Mouse (Mus musculus): ENCODE results near the gene Gnptab. TPM values are rescaled to one million over a fixed set of nuclear protein-coding genes. Genes with fewer than 3 reads are reported as not detected.
"Not testable (repeated sequence)": the region's sequence is repeated elsewhere in the genome, so short reads cannot be mapped to it uniquely, and the experiment has no call there.

Gnptab gene
- polyA plus RNA-seq, 1 experiment from 2014 or later = 4.0 TPM

DNA sequence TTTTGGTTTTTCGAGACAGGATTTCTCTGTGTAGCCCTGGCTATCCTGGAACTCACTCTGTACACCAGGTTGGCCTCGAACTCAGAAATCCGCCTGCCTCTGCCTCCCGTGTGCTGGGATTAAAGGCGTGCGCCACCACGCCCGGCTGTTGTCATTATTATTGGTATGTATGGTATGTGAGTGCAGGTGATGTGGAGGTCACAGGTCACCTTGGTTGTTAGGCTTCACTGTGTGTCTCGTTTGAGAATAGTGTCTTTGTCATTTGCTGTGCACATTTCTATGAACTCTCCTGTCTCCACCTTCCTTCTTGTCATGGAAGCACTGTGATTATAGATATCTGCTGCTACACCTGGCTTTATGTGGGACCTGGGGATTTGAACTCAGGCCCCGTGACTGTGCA is 103.9 kb downstream of the Gnptab start:
- not testable (repeated sequence) for H3K27ac ChIP-seq; DNase-seq; H3K4me3 ChIP-seq (replicated peaks); H3K4me1 ChIP-seq (replicated peaks); H3K27me3 ChIP-seq; H3K36me3 ChIP-seq; H3K9me3 ChIP-seq (replicated peaks); H3K4me2 ChIP-seq; ATAC-seq (ENCODE audit: low read depth); H3K9ac ChIP-seq
- WGBS (ENCODE audit: insufficient replicate concordance) = 72% methylated on average over 10 of the region's 10 CpGs

DNA sequence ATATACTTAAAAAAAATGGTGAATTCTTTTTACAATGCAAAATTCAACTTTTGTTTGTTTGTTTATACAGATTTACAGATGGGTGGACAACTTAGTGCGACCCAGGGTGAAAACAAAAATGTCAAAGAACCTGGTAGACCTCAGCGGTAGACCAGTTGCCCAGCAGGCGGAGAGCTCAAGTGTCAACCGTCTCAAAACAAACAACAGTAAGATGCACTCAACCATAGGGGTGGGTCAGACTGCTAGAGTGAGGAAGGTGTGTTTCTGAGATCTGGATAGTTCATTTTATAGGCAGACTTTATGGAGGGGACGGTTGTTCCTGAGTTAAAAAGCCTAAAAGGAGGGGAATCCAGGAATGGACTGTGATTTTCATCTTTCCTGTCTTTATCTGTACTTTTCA is 109.7 kb downstream of the Gnptab start:
- Histone ChIP-seq H3K4me1 (replicated peaks) (no peaks in the 10 kb centered on the region), H3K27ac (no peak overlapping the region), H3K4me2 (no peak overlapping the region), H3K9ac (no peak overlapping the region), H3K9me3 (replicated peaks) (no peaks in the 10 kb centered on the region), H3K36me3 (no peaks in the 10 kb centered on the region), H3K4me3 (replicated peaks) (no peak overlapping the region), H3K27me3 (no peaks in the 10 kb centered on the region)
- WGBS (ENCODE audit: insufficient replicate concordance) = 72% methylated on average over 5 of the region's 5 CpGs
- DNase-seq = no peak
- no peak for ATAC-seq (ENCODE audit: low read depth)

DNA sequence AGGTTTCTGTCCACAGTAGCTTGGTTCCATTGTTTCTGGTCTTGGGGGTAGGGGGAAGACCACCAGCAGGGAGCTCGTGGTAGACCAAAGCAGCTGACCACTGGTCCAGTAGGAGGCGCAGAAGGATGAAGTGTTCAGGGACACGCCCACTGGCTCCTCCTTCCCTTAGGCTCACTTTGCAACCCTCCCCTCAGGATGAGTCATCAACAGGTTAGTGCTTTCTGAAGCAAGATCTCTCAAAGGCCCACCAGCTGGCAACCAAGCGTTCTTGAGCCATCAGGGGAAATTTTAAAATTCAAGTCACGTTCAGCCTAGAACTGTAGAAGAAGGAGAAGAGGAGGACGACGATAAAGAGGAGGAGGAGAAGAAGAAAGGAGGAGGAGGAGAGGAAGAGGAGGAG is 112.7 kb downstream of the Gnptab start:
- Histone ChIP-seq H3K4me1 (replicated peaks) (no peaks in the 10 kb centered on the region), H3K4me3 (replicated peaks) (no peak overlapping the region), H3K27me3 (no peaks in the 10 kb centered on the region), H3K36me3 (no peaks in the 10 kb centered on the region), H3K9ac (no peak overlapping the region), H3K27ac (no peak overlapping the region), H3K4me2 (no peak overlapping the region), H3K9me3 (replicated peaks) (no peaks in the 10 kb centered on the region)
- WGBS (ENCODE audit: insufficient replicate concordance) = 40% methylated on average over 7 of the region's 7 CpGs
- no peak for ATAC-seq (ENCODE audit: low read depth)
- DNase-seq = no peak

- Histone ChIP-seq H3K9ac (no peak overlapping the region), H3K9me3 (replicated peaks) (no peaks in the 10 kb centered on the region), H3K4me1 (replicated peaks) (no peaks in the 10 kb centered on the region), H3K27ac (no peak overlapping the region), H3K36me3 (no peaks in the 10 kb centered on the region), H3K4me2 (no peak overlapping the region), H3K27me3 (no peaks in the 10 kb centered on the region), H3K4me3 (replicated peaks) (no peak overlapping the region)
- no peak for ATAC-seq (ENCODE audit: low read depth)
- DNase-seq = no peak
- WGBS (ENCODE audit: insufficient replicate concordance) = 60% methylated on average over 8 of the region's 8 CpGs
Observed at GRCm38 (mm10) chr10:88492658-88493057, 113.7 kb downstream of the Gnptab start.

DNA sequence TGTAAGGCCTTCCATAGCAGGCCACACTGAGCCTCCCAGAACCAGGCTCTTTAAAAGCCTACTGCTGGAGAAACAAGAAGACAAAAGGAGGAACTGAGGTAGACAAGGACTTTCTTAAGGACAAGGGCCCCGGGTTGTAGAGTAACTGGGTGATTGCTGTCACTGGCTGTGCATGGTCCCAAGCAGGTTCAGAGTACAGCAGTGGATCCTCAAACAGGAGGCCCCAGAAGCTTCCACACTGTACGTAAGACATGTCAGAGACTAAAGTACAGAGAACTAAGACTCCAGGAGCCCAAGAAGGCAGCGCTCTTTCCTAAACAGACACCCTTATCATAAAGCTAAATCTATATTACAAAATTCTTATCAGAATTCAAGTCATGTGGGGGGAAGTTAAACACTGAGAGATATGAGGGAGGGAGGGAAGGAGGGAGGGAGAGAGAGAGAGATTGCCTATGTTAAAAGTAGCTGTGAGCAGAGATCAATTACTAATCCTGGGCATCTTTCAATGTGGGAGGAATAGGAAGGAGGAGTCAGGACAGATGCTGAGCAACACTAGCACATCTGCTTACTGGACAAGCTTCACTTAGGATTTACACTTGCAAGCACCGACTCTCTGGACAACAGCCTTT is 116.1 kb downstream of the Gnptab start:
- no peak for DNase-seq
- no peaks in the 10 kb centered on the region for H3K36me3 ChIP-seq
- H3K4me1 ChIP-seq (replicated peaks) = no peaks in the 10 kb centered on the region
- no peak for ATAC-seq (ENCODE audit: low read depth)
- H3K9me3 ChIP-seq (replicated peaks) = no peaks in the 10 kb centered on the region
- no peak overlapping the region for H3K4me2 ChIP-seq
- H3K9ac ChIP-seq = no peak overlapping the region
- no peak overlapping the region for H3K27ac ChIP-seq
- WGBS (ENCODE audit: insufficient replicate concordance) = 51% methylated on average over 4 of the region's 4 CpGs
- H3K4me3 ChIP-seq (replicated peaks) = no peak overlapping the region
- H3K27me3 ChIP-seq = no peaks in the 10 kb centered on the region

Other genes with a start within 250 kb of the Gnptab start
- gene Parpbp, start 232.2 kb upstream of the Gnptab start, polyA plus RNA-seq (2015; fragmentation: Nextera tagmentation; extraction: Ambion mirVana) = 13.4 and 19.5 TPM in 2 replicates
- 51.5 and 62.0 TPM in 2 replicates for gene Nup37, start 232.1 kb upstream of the Gnptab start, polyA plus RNA-seq (2015; fragmentation: Nextera tagmentation; extraction: Ambion mirVana)
- 33.4 and 33.8 TPM in 2 replicates for gene Washc3, start 178.0 kb upstream of the Gnptab start, polyA plus RNA-seq (2015; fragmentation: Nextera tagmentation; extraction: Ambion mirVana)
- gene Dram1, start 52 bp upstream of the Gnptab start, polyA plus RNA-seq (2015; fragmentation: Nextera tagmentation; extraction: Ambion mirVana) = 0.77 and 1.00 TPM in 2 replicates
- gene Sycp3, start 80.4 kb downstream of the Gnptab start, polyA plus RNA-seq (2015; fragmentation: Nextera tagmentation; extraction: Ambion mirVana) = 0.13 TPM in 1 of 2 replicates, not detected in the other
- gene Chpt1, start 124.9 kb downstream of the Gnptab start, polyA plus RNA-seq (2015; fragmentation: Nextera tagmentation; extraction: Ambion mirVana) = 4.2 and 5.1 TPM in 2 replicates
- gene Mybpc1, start 226.0 kb downstream of the Gnptab start, polyA plus RNA-seq (2015; fragmentation: Nextera tagmentation; extraction: Ambion mirVana) = 0.44 and 0.62 TPM in 2 replicates